Mouse (Mus musculus): ENCODE data around the gene 2610042L04Rik.
"Not testable (repeated sequence)": the region's sequence is repeated elsewhere in the genome, so short reads cannot be mapped to it uniquely, and the experiment has no call there.

Gene 2610042L04Rik

GRCm38 (mm10) chr14:4334476-4335080, at the start of gene 2610042L04Rik:
Gene 2610042L04Rik (plus strand): TSS chr14:4334763.
- DNase-seq (ENCODE audit: low spot score) = not testable (repeated sequence)

- DNase-seq (ENCODE audit: low spot score) = not testable (repeated sequence)
Observed at GRCm38 (mm10) chr14:4316983-4317382, 17.6 kb upstream of the 2610042L04Rik start, which contains the start of gene Gm3149. Gene Gm3149 (plus strand): TSS chr14:4317283.

- DNase-seq (ENCODE audit: low spot score) = not testable (repeated sequence)
Observed at GRCm38 (mm10) chr14:4335506-4335905, 943 bp downstream of the 2610042L04Rik start.

- not testable (repeated sequence) for DNase-seq (ENCODE audit: low spot score)
Observed at GRCm38 (mm10) chr14:4368991-4369390, 34.4 kb downstream of the 2610042L04Rik start.

GRCm38 (mm10) chr14:4369691-4370090, 35.1 kb downstream of the 2610042L04Rik start:
- DNase-seq (ENCODE audit: low spot score) = not testable (repeated sequence)

- DNase-seq (ENCODE audit: low spot score) = not testable (repeated sequence)
Observed at GRCm38 (mm10) chr14:4377871-4378270, 43.3 kb downstream of the 2610042L04Rik start.

GRCm38 (mm10) chr14:4385606-4386005, 51.0 kb downstream of the 2610042L04Rik start:
- DNase-seq (ENCODE audit: low spot score) = not testable (repeated sequence)

GRCm38 (mm10) chr14:4392841-4393530, 58.4 kb downstream of the 2610042L04Rik start:
- not testable (repeated sequence) for DNase-seq (ENCODE audit: low spot score)

GRCm38 (mm10) chr14:4397226-4397625, 62.7 kb downstream of the 2610042L04Rik start, which contains the start of gene Gm3159:
Gene Gm3159 (plus strand): TSS chr14:4397526.
- DNase-seq (ENCODE audit: low spot score) = not testable (repeated sequence)

- not testable (repeated sequence) for DNase-seq (ENCODE audit: low spot score)
Observed at GRCm38 (mm10) chr14:4398624-4399023, 64.1 kb downstream of the 2610042L04Rik start.

GRCm38 (mm10) chr14:4400115-4400789, 65.7 kb downstream of the 2610042L04Rik start:
- not testable (repeated sequence) for DNase-seq (ENCODE audit: low spot score)

- not testable (repeated sequence) for DNase-seq (ENCODE audit: low spot score)
Observed at GRCm38 (mm10) chr14:4401245-4401644, 66.7 kb downstream of the 2610042L04Rik start.

GRCm38 (mm10) chr14:4403840-4404239, 69.3 kb downstream of the 2610042L04Rik start:
- not testable (repeated sequence) for DNase-seq (ENCODE audit: low spot score)
